Comparison of ENCODE assay signal across 21 mouse cellular contexts in the genomic region with DNA sequence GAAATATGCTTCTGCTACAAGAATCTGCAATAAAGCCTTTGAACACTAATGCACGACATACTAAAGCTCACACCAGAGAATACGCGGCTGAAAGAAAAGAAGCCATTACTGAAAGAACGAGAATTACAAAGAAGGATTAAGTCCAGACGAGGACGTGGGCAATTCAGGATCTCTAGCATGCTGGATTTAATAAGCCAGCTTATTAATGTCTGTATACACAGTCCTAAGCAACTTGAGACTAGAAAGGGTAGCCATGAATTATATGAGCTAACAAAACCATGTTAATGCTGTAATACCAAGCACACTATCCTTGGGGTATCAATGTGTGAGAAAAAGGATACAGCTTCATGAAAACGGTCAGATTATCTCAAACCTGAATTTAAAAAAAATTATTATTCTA.
"Had no signal": no experiment of that assay in that cellular context is flagged by ENCODE, and none has a peak within 500 bp of the region (broad histone marks: within the 10 kb centered on the region; RNA-seq: fewer than 3 reads in every experiment).

No protein-coding gene starts in this region.

- H3K27ac ChIP-seq: limb, embryonic 12.5 days; limb, embryonic 15.5 days; liver, embryonic 14.5 days; macrophage; neural tube, embryonic 12.5 days; neural tube, embryonic 15.5 days; stomach, postnatal 0 days had no signal

- H3K36me3 ChIP-seq: limb, embryonic 12.5 days; limb, embryonic 15.5 days; neural tube, embryonic 12.5 days; neural tube, embryonic 15.5 days had no signal

- H3K4me1 ChIP-seq: limb, embryonic 12.5 days; limb, embryonic 15.5 days; neural tube, embryonic 12.5 days; neural tube, embryonic 15.5 days had no signal

- H3K9me3 ChIP-seq: limb, embryonic 12.5 days; limb, embryonic 15.5 days; neural tube, embryonic 12.5 days; neural tube, embryonic 15.5 days had no signal

- H3K9ac ChIP-seq: limb, embryonic 12.5 days; limb, embryonic 15.5 days; liver, embryonic 14.5 days; liver, postnatal 0 days; lung, embryonic 14.5 days; neural tube, embryonic 12.5 days; neural tube, embryonic 15.5 days had no signal

- ATAC-seq: liver, postnatal 0 days; lung, postnatal 0 days had no signal

- H3K4me2 ChIP-seq: limb, embryonic 12.5 days; limb, embryonic 15.5 days; liver, embryonic 11.5 days; lung, embryonic 14.5 days; neural tube, embryonic 12.5 days; neural tube, embryonic 15.5 days had no signal

- H3K27me3 ChIP-seq: limb, embryonic 12.5 days; limb, embryonic 15.5 days; neural tube, embryonic 12.5 days; neural tube, embryonic 15.5 days had no signal

- DNase-seq: kidney, adult 9 months; kidney, postnatal 14 days; kidney, postnatal 4 days; left cerebral cortex, postnatal 4 days; liver, postnatal 0 days; lung, embryonic 14.5 days; right cerebral cortex, adult 18-20 months; right cerebral cortex, postnatal 14 days; right cerebral cortex, postnatal 4 days; thymus, adult 2 months; thymus, postnatal 14 days; thymus, postnatal 4 days had no signal

- H3K4me3 ChIP-seq: limb, embryonic 12.5 days; limb, embryonic 15.5 days; neural tube, embryonic 12.5 days; neural tube, embryonic 15.5 days had no signal
